Mouse (Mus musculus): ENCODE results near the gene Btbd9.

- TF ChIP-seq CTCF (IDR thresholded peaks at IDR 0.05; ENCODE audit: extremely low read depth, insufficient read length, insufficient replicate concordance, low read depth, low read length) (no peak), POLR2A (IDR thresholded peaks at IDR 0.05; ENCODE audit: low read depth, low read length) (no peak)
These were observed 266.7 kb downstream of the Btbd9 start for GRCm38 (mm10) chr17:30309627-30310026.

Data from small intestine, adult 2 months (tissue).